Mouse (Mus musculus) testis, adult 2 months (tissue): ENCODE measurements around the gene Tnfrsf11a.

Experiments used
- CTCF ChIP-seq: fragments of 200-500 bp; IDR thresholded peaks from 2 replicates; pipeline ENCODE4 v1.5.1; 2012; ENCODE audit warnings: low read depth, mild to moderate bottlenecking, inconsistent platforms, low read length, moderate library complexity; ENCODE audit not compliant: control insufficient read depth, insufficient read depth, insufficient replicate concordance
- POLR2A ChIP-seq: fragments of 200-500 bp; IDR thresholded peaks from 2 replicates; pipeline ENCODE4 v1.6.1; 2012; ENCODE audit warnings: low read depth, mild to moderate bottlenecking, inconsistent platforms, low read length, moderate library complexity; ENCODE audit not compliant: control insufficient read depth

DNA sequence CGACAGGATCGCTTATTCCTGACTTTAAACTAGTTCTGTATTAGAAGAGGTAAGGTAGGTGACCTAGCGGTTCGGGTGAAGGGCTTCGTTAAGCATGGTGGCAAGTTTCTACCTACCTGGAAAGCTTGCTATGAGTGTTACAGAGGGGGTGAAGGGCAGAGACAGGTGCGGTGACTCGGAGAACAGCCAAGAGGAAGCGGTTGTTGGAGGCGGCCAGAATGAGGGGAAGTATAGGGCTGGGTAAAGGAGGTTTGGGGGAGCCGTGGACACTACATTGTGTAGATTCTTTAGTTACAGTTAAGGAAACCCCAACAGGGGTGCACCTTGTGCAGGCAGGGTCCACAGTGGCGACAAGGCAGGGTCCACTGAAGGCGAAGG is 450 bp upstream of the Tnfrsf11a start:
- TF ChIP-seq POLR2A (no peak), CTCF (no peak)
